Mouse (Mus musculus): Measurements from ENCODE around the gene Yju2. TPM values are rescaled to one million over a fixed set of nuclear protein-coding genes. Genes with fewer than 3 reads are reported as not detected.
A peak's percentile ranks its signal among the peaks of the same experiment; 100 is the strongest.

Gene Yju2
- polyA plus RNA-seq, 1 experiment from 2014 or later, result 10.2 TPM

DNA sequence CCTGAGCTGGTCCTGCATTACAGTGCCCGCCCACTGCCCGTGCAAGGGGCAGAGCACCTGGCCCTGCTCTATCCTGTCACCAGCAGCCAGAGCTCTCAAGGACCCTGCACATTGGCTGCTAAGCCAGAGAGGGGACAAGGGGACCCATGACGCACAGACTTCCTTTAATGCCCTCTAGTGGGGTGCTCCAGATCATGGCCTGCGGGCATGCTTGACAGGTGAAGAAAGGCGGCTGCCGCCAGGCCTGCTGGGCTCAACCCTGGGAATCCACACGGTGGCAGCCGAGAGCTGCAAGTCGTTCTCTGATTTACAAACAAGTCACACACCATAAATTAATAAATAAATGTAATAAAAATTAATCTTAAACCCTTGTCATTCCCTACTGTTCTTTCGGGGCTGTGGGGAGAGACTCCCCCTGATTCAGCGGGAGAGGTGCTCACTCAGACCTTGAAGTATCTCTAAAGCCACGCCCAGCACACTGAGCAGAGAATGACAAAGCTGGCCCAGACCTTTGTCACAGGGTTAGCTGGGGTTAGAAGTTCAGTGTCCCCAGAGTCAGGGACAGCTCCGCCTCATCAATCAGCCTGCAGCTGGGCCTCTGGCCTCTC, 17.5 kb downstream of the Yju2 start:
- peak; percentile 85 for ATAC-seq
- Histone ChIP-seq H3K27me3 (replicated peaks; ENCODE audit: control insufficient read depth, insufficient read depth, low read length) (peaks cover 2% of the 10 kb centered on the region; the same call in 1 of the 2 replicates), H3K9me3 (ENCODE audit: control insufficient read depth) (no peaks in the 10 kb centered on the region), H3K4me2 (replicated peaks; ENCODE audit: low read depth) (peak overlapping the region; percentile 48), H3K9ac (ENCODE audit: low read depth, low read length) (no peak overlapping the region), H3K27ac (ENCODE audit: low read depth, low read length) (no peak overlapping the region), H3K4me1 (replicated peaks; ENCODE audit: control insufficient read depth, insufficient read depth, low read length) (no peaks in the 10 kb centered on the region), H3K4me3 (ENCODE audit: low read depth, low read length) (no peak overlapping the region), H3K36me3 (ENCODE audit: control insufficient read depth, insufficient read depth) (no peaks in the 10 kb centered on the region)
- TF ChIP-seq CTCF (IDR thresholded peaks at IDR 0.05; ENCODE audit: low read depth), result peak; percentile 87
- WGBS, result 13% methylated on average over 13 of the region's 13 CpGs

GRCm38 (mm10) chr17:55977301-55977700, 18.4 kb downstream of the Yju2 start:
- H3K9me3 ChIP-seq (ENCODE audit: control insufficient read depth), result no peaks in the 10 kb centered on the region
- H3K27ac ChIP-seq (ENCODE audit: low read depth, low read length), result no peak overlapping the region
- H3K4me2 ChIP-seq (replicated peaks; ENCODE audit: low read depth), result no peak overlapping the region
- H3K27me3 ChIP-seq (replicated peaks; ENCODE audit: control insufficient read depth, insufficient read depth, low read length), result no peaks in the 10 kb centered on the region
- H3K9ac ChIP-seq (ENCODE audit: low read depth, low read length), result no peak overlapping the region
- H3K4me3 ChIP-seq (ENCODE audit: low read depth, low read length), result no peak overlapping the region
- ATAC-seq, result no peak
- no peaks in the 10 kb centered on the region for H3K36me3 ChIP-seq (ENCODE audit: control insufficient read depth, insufficient read depth)
- H3K4me1 ChIP-seq (replicated peaks; ENCODE audit: control insufficient read depth, insufficient read depth, low read length), result no peaks in the 10 kb centered on the region
- TF ChIP-seq CTCF (IDR thresholded peaks at IDR 0.05; ENCODE audit: low read depth), result no peak
- whole genome bisulfite sequencing, result 39% methylated on average over 3 of the region's 3 CpGs

DNA sequence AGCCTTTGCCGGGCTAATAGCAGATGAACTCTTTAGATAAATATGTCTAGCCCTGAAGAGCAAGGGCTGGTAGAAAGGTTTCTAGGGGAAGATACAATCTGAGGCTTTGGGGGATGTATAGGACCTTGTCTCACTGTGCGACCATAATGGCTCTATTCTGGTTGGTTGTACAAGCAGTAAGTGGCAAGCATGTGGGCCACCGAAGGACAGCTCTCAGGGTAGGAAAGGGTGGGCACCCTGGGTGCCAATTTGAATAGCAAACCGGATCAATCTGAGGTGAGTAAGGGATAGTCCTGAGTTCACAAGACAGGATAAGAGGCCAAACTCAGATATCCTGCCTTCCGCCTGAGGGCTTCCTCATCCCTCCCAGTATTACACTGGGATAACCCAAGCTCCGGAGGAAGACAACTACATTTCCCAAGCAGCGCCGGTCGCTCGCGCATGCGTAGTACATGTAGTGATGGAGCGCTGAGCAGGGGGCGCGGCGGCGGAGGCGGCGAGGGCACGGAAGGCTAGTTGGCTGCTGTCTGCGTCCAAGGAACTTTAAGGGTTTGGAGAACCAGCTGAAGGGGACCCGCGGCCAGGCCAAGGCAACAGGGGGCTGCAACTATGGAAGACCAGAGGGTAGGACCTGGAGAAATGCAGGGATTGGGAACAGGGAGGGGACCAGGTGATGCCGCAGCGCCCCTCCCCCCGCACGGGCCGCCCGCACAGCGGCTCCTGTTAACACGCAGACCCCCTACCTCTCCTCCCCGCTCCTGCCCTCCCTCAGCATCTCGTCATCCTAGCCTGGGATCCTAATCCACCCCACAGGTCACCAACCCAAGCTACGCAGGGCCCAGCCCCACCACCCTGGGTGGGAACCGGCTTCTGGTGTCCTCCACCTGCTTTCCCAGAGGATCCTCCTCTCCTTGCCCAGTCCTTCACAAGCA, 27.4 kb downstream of the Yju2 start, which contains the start of gene Fsd1:
Gene Fsd1 (plus strand): TSS at position 480 of the 932 bp plus-strand sequence.
- Histone ChIP-seq H3K9me3 (ENCODE audit: control insufficient read depth) (no peaks in the 10 kb centered on the region), H3K9ac (ENCODE audit: low read depth, low read length) (no peak within 1 kb of the TSS), H3K4me1 (replicated peaks; ENCODE audit: control insufficient read depth, insufficient read depth, low read length) (peaks cover 3% of the 10 kb centered on the region; the same call in 1 of the 2 replicates), H3K27me3 (replicated peaks; ENCODE audit: control insufficient read depth, insufficient read depth, low read length) (peaks cover 8% of the 10 kb centered on the region), H3K27ac (ENCODE audit: low read depth, low read length) (no peak within 1 kb of the TSS), H3K36me3 (ENCODE audit: control insufficient read depth, insufficient read depth) (no peaks in the 10 kb centered on the region), H3K4me2 (replicated peaks; ENCODE audit: low read depth) (peak within 1 kb of the TSS; percentile 49), H3K4me3 (ENCODE audit: low read depth, low read length) (peak within 1 kb of the TSS; percentile 21; the same call in 1 of the 2 replicates)
- 8% methylated on average over 32 of the region's 35 CpGs for WGBS
- TF ChIP-seq CTCF (IDR thresholded peaks at IDR 0.05; ENCODE audit: low read depth), result no peak
- ATAC-seq, result no peak

DNA sequence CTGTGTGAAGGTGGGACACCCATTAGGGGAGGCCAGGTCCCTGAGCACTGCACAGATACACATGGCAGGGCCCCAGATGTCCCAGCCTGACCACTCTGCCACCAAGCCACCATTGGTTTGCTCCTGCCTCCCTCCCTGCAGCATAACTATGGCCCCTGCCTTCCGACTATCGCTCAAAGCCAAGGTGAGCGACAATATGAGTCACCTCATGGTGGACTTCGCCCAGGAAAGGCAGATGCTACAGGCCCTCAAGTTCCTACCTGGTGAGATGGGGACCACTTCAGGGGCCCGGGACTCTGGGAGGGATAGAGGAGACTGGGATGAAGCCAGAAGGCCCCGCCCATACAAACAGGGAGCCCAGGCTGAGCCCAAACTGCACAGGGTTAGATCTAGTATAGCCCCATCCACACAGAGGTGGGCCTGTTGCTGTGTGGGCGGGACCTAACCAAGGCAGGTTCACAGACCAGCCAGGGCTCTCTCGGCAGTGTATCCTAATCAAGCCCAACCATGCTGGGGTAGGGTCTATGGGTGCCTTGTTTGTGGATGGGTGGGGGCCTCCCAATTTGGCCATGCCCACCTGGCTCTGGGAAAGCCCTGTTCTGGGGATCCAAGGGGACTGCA, 31.5 kb downstream of the Yju2 start:
- no peak for TF ChIP-seq CTCF (IDR thresholded peaks at IDR 0.05; ENCODE audit: low read depth)
- no peaks in the 10 kb centered on the region for H3K36me3 ChIP-seq (ENCODE audit: control insufficient read depth, insufficient read depth)
- no peak overlapping the region for H3K4me3 ChIP-seq (ENCODE audit: low read depth, low read length)
- H3K27ac ChIP-seq (ENCODE audit: low read depth, low read length), result no peak overlapping the region
- no peaks in the 10 kb centered on the region for H3K9me3 ChIP-seq (ENCODE audit: control insufficient read depth)
- peak; percentile 75 for ATAC-seq
- peaks cover 3% of the 10 kb centered on the region; the same call in 1 of the 2 replicates for H3K4me1 ChIP-seq (replicated peaks; ENCODE audit: control insufficient read depth, insufficient read depth, low read length)
- peaks cover 8% of the 10 kb centered on the region for H3K27me3 ChIP-seq (replicated peaks; ENCODE audit: control insufficient read depth, insufficient read depth, low read length)
- WGBS, result 48% methylated on average over 8 of the region's 8 CpGs
- no peak overlapping the region for H3K9ac ChIP-seq (ENCODE audit: low read depth, low read length)
- no peak overlapping the region for H3K4me2 ChIP-seq (replicated peaks; ENCODE audit: low read depth)

GRCm38 (mm10) chr17:55996007-55996406, 37.1 kb downstream of the Yju2 start:
- Histone ChIP-seq H3K4me1 (replicated peaks; ENCODE audit: control insufficient read depth, insufficient read depth, low read length) (no peaks in the 10 kb centered on the region), H3K4me3 (ENCODE audit: low read depth, low read length) (no peak overlapping the region), H3K36me3 (ENCODE audit: control insufficient read depth, insufficient read depth) (peaks cover 17% of the 10 kb centered on the region; the same call in 1 of the 2 replicates), H3K27me3 (replicated peaks; ENCODE audit: control insufficient read depth, insufficient read depth, low read length) (no peaks in the 10 kb centered on the region), H3K27ac (ENCODE audit: low read depth, low read length) (0 out of 2 replicates have a peak overlapping the region, but pooled peaks have one; percentile 11), H3K9ac (ENCODE audit: low read depth, low read length) (no peak overlapping the region), H3K9me3 (ENCODE audit: control insufficient read depth) (no peaks in the 10 kb centered on the region), H3K4me2 (replicated peaks; ENCODE audit: low read depth) (no peak overlapping the region; the same call in 1 of the 2 replicates)
- no peak for TF ChIP-seq CTCF (IDR thresholded peaks at IDR 0.05; ENCODE audit: low read depth)
- 59% methylated on average over 15 of the region's 15 CpGs for WGBS
- peak; percentile 64 for ATAC-seq

All from intestine, postnatal 0 days (tissue).